Mouse (Mus musculus) naive thymus-derived CD4-positive, alpha-beta T cell, adult 5 months (primary cell): ENCODE results near the gene Gja6. TPM values are rescaled to one million over a fixed set of nuclear protein-coding genes. Genes with fewer than 3 reads are reported as not detected.

Source experiments
- polyA plus RNA-seq: library from polyadenylated mRNA; unstranded; fragments of 100-300 nt; shearing (Covaris generic); gene quantifications from one replicate; pipeline ENCODE4 v1.2.1, GENCODE M21; 2017

The Gja6 gene
- 0.17 TPM for polyA plus RNA-seq

GRCm38 (mm10) chrX:160906952-160907351 is at the start of gene Gja6:
Gene Gja6, minus strand, starts transcription at chrX:160907052.

Other genes with a start within 250 kb of the Gja6 start
- not detected for gene Ppef1, start 171.3 kb downstream of the Gja6 start, polyA plus RNA-seq
- gene Rs1, start 139.0 kb downstream of the Gja6 start, polyA plus RNA-seq: not detected
- gene Cdkl5, start 87.7 kb upstream of the Gja6 start, polyA plus RNA-seq: 0.62 TPM
- gene Scml2, start 210.1 kb upstream of the Gja6 start, polyA plus RNA-seq: 0.30 TPM